Mouse (Mus musculus): Measurements from ENCODE around the gene Vstm2b. TPM values are rescaled to one million over a fixed set of nuclear protein-coding genes. Genes with fewer than 3 reads are reported as not detected.

Gene Vstm2b
- polyA plus RNA-seq, 2 experiments = 0.07 TPM; not detected in 1

DNA sequence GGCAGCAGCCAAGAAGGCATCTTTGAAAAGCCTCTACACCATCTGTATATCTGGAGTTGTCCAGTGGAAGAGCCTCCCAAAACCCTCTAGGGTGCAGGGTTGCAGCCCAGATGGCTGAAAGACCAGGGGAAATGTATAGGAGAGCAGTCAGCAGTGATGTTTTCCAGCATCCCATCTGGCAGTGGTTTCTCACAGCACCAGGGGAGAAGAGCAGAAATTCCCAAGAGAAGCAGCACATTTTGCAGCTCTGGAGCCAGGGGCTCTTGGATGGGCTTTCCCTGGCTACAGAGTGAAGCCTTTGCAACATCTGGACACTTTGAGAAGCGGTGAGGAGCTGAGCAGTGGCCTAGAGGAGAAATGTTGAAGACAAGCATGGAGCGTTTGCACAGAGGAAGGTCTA lies 30.3 kb downstream of the Vstm2b start:
- no peak overlapping the region for H3K9ac ChIP-seq (replicated peaks)
- no peaks in the 10 kb centered on the region for H3K9me3 ChIP-seq (ENCODE audit: control insufficient read depth, low read length)
- WGBS (ENCODE audit: insufficient replicate concordance) = 46% methylated on average over 2 of the region's 2 CpGs
- H3K27me3 ChIP-seq (ENCODE audit: control insufficient read depth, insufficient read depth, low read length) = no peaks in the 10 kb centered on the region
- TF ChIP-seq EP300 (IDR thresholded peaks at IDR 0.05; ENCODE audit: low read depth) = no peak
- TF ChIP-seq CTCF (IDR thresholded peaks at IDR 0.05; ENCODE audit: low read depth) = no peak
- ATAC-seq (ENCODE audit: insufficient read depth) (no peak), DNase-seq (ENCODE audit: low read depth in 3 of 3, low spot score in 3 of 3) (no peak)
- no peaks in the 10 kb centered on the region for H3K36me3 ChIP-seq (replicated peaks; ENCODE audit: control insufficient read depth, insufficient read depth, low read depth)
- H3K4me3 ChIP-seq (ENCODE audit: insufficient read depth in 1 of 2, low read depth in 2 of 2, low read length in 2 of 2) = no peak overlapping the region
- H3K27ac ChIP-seq = no peak overlapping the region
- no peaks in the 10 kb centered on the region for H3K4me1 ChIP-seq (replicated peaks; ENCODE audit: control insufficient read depth in 2 of 2, insufficient read depth in 2 of 2, low read length in 1 of 2)
- no peak overlapping the region for H3K4me2 ChIP-seq (ENCODE audit: low read depth)

DNA sequence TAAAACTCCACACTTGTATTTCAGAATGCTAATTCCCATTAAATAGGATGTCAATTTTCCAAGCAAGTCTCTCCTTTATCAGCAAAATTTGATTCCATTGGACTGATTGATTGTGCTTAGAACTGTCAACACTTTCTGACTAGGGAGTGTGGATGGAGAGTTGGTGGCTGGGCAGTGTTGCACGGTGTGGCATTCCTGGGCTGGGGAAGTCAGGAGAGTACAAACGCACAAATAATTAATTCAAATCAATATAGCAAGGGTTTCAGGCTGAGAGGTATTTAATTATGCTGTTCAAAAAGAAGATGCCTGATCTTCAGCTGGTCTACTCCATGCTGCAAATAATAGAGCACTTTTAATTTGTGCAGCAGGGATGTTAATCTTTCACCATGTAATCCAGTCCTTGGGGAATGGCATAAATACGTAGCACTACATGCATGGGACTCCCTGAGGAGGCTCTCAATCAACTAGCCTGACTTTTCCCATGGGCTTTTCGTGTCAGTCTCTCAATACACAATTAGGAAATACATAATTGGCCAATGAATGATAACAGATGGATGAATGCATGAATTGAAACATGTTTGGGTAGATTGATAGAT lies 38.6 kb downstream of the Vstm2b start:
- Histone ChIP-seq H3K9ac (replicated peaks) (no peak overlapping the region), H3K4me3 (ENCODE audit: insufficient read depth in 1 of 2, low read depth in 2 of 2, low read length in 2 of 2) (no peak overlapping the region), H3K36me3 (replicated peaks; ENCODE audit: control insufficient read depth, insufficient read depth, low read depth) (no peaks in the 10 kb centered on the region), H3K9me3 (ENCODE audit: control insufficient read depth, low read length) (no peaks in the 10 kb centered on the region), H3K4me1 (replicated peaks; ENCODE audit: control insufficient read depth in 2 of 2, insufficient read depth in 2 of 2, low read length in 1 of 2) (no peaks in the 10 kb centered on the region), H3K27ac (no peak overlapping the region), H3K27me3 (ENCODE audit: control insufficient read depth, insufficient read depth, low read length) (no peaks in the 10 kb centered on the region), H3K4me2 (ENCODE audit: low read depth) (no peak overlapping the region)
- DNase-seq (ENCODE audit: low read depth in 3 of 3, low spot score in 3 of 3) = no peak
- no peak for TF ChIP-seq EP300 (IDR thresholded peaks at IDR 0.05; ENCODE audit: low read depth)
- TF ChIP-seq CTCF (IDR thresholded peaks at IDR 0.05; ENCODE audit: low read depth) = no peak
- ATAC-seq (ENCODE audit: insufficient read depth) = no peak
- 44% methylated on average over 4 of the region's 4 CpGs for WGBS (ENCODE audit: insufficient replicate concordance)

DNA sequence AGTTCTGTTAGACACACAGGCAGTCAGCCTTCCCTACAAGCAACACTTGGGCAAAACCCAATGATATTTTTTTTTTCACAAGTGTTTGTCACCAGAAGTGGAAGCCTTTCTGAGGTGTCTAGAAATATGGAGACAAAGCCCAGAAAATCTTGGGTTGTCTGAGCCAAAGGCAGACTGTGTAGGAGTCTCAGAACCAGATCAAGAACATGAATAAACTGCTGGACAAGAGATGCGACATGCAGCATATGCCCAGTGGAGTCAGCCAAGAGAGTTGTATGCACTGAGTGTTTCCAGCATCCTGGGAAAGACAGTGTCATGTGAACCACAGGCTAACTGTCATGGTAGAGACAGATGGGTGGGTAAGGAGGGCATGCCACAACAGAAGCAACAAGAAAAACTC lies 41.2 kb downstream of the Vstm2b start:
- WGBS (ENCODE audit: insufficient replicate concordance) = 56% methylated on average over 1 of the region's 1 CpGs
- no peaks in the 10 kb centered on the region for H3K4me1 ChIP-seq (replicated peaks; ENCODE audit: control insufficient read depth in 2 of 2, insufficient read depth in 2 of 2, low read length in 1 of 2)
- H3K4me3 ChIP-seq (ENCODE audit: insufficient read depth in 1 of 2, low read depth in 2 of 2, low read length in 2 of 2) = no peak overlapping the region
- no peak overlapping the region for H3K9ac ChIP-seq (replicated peaks)
- H3K27me3 ChIP-seq (ENCODE audit: control insufficient read depth, insufficient read depth, low read length) = no peaks in the 10 kb centered on the region
- H3K27ac ChIP-seq = no peak overlapping the region
- DNase-seq (ENCODE audit: low read depth in 3 of 3, low spot score in 3 of 3) (no peak), ATAC-seq (ENCODE audit: insufficient read depth) (no peak)
- TF ChIP-seq EP300 (IDR thresholded peaks at IDR 0.05; ENCODE audit: low read depth) (no peak), CTCF (IDR thresholded peaks at IDR 0.05; ENCODE audit: low read depth) (no peak)
- H3K4me2 ChIP-seq (ENCODE audit: low read depth) = no peak overlapping the region
- H3K9me3 ChIP-seq (ENCODE audit: control insufficient read depth, low read length) = no peaks in the 10 kb centered on the region
- H3K36me3 ChIP-seq (replicated peaks; ENCODE audit: control insufficient read depth, insufficient read depth, low read depth) = no peaks in the 10 kb centered on the region

DNA sequence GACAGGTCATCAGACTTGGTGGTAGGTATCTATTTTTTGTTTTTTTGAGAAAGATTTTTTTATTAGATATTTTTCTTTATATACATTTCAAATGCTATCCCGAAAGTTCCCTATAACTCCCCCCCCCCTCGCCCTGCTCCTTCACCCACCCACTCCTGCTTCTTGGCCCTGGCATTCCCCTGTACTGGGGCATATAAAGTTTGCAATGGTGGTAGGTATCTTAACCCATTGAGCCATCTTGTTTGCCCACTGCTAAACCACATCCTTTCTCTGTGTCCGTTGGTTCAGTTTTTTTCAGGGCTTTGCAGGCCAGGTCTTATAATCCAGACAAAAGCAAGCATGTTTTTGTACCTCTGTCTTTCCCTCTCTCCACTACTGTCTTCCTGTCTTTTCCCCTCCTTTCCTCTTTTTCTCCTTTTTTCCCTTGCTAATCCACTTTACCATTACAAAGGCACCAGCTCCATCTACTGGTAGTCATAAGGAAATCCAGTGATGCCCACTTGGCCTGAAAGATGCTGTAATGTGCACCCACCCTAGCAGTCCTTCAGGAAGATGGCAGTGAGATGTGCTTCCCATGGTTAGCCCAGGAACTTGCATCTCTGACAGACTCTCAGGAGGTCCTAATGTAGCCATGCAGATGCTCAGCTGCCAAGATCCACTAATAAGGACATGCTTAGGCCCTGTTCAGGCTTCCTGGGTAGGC lies 44.3 kb downstream of the Vstm2b start:
- WGBS (ENCODE audit: insufficient replicate concordance) = 32% methylated on average over 3 of the region's 3 CpGs
- no peak for TF ChIP-seq CTCF (IDR thresholded peaks at IDR 0.05; ENCODE audit: low read depth)
- no peak for TF ChIP-seq EP300 (IDR thresholded peaks at IDR 0.05; ENCODE audit: low read depth)
- no peak overlapping the region for H3K4me2 ChIP-seq (ENCODE audit: low read depth)
- no peak overlapping the region for H3K4me3 ChIP-seq (ENCODE audit: insufficient read depth in 1 of 2, low read depth in 2 of 2, low read length in 2 of 2)
- H3K4me1 ChIP-seq (replicated peaks; ENCODE audit: control insufficient read depth in 2 of 2, insufficient read depth in 2 of 2, low read length in 1 of 2) = no peaks in the 10 kb centered on the region
- no peaks in the 10 kb centered on the region for H3K36me3 ChIP-seq (replicated peaks; ENCODE audit: control insufficient read depth, insufficient read depth, low read depth)
- no peak for DNase-seq (ENCODE audit: low read depth in 3 of 3, low spot score in 3 of 3)
- ATAC-seq (ENCODE audit: insufficient read depth) = no peak
- H3K9ac ChIP-seq (replicated peaks) = no peak overlapping the region
- H3K27me3 ChIP-seq (ENCODE audit: control insufficient read depth, insufficient read depth, low read length) = no peaks in the 10 kb centered on the region
- H3K9me3 ChIP-seq (ENCODE audit: control insufficient read depth, low read length) = no peaks in the 10 kb centered on the region
- H3K27ac ChIP-seq = no peak overlapping the region

Other genes with a start within 250 kb of the Vstm2b start
- gene 4930433I11Rik, start 89.2 kb downstream of the Vstm2b start, polyA plus RNA-seq (2012; rRNA removed) = not detected in 2 replicates
- not detected in 2 replicates for gene 4930433I11Rik, start 89.2 kb downstream of the Vstm2b start, polyA plus RNA-seq (2014; fragmentation: Nextera tagmentation; extraction: Ambion mirVana)
- gene Gm4884, start 134.4 kb downstream of the Vstm2b start, polyA plus RNA-seq (2012; rRNA removed) = not detected in 2 replicates
- not detected in 2 replicates for gene Gm4884, start 134.4 kb downstream of the Vstm2b start, polyA plus RNA-seq (2014; fragmentation: Nextera tagmentation; extraction: Ambion mirVana)

Measured in liver, embryonic 14.5 days (tissue).